Mouse (Mus musculus) CH12.LX (cell line): ENCODE results near the gene 4930469K13Rik. TPM values are rescaled to one million over a fixed set of nuclear protein-coding genes. Genes with fewer than 3 reads are reported as not detected.

Source experiments
- DNase-seq: peaks from one replicate; pipeline ENCODE4 v3.0.0-alpha.2; 2013; ENCODE audit errors: extremely low read depth
- H3K27ac ChIP-seq: 2 replicates; pipeline ENCODE4 v1.5.1; 2012; ENCODE audit warnings: low read depth, mild to moderate bottlenecking, control low read depth, moderate library complexity; ENCODE audit not compliant: insufficient read depth
- H3K27me3 ChIP-seq: replicated peaks from 2 replicates; pipeline ENCODE3; 2012; ENCODE audit warnings: inconsistent platforms
- H3K36me3 ChIP-seq, 2 experiments: replicated peaks in 1 of 2; 2 replicates each; pipeline versions ENCODE3 to v1.6.1; 2012; ENCODE audit warnings: inconsistent platforms in 1 of 2, low read length in 1 of 2, mild to moderate bottlenecking in 1 of 2, mixed read lengths in 1 of 2, moderate library complexity in 1 of 2; ENCODE audit not compliant: control insufficient read depth in 1 of 2, insufficient read depth in 1 of 2
- H3K4me1 ChIP-seq, 2 experiments: 2 replicates each; pipeline ENCODE4 v1.6.1; 2012; ENCODE audit warnings: inconsistent platforms in 1 of 2, moderate library complexity in 1 of 2; ENCODE audit not compliant: insufficient read depth in 2 of 2, control insufficient read depth in 1 of 2
- H3K4me2 ChIP-seq: 2 replicates; pipeline ENCODE4 v1.6.1; 2012; ENCODE audit warnings: low read depth, mild to moderate bottlenecking, control low read depth; ENCODE audit not compliant: poor library complexity, insufficient read depth, severe bottlenecking
- H3K4me3 ChIP-seq, 3 experiments: fragments of 150-350 bp in 1 of 3; sonication (generic) in 1 of 3; replicated peaks in 1 of 3; 2 replicates each; pipeline versions ENCODE3 to v1.5.1; 2011 to 2012; ENCODE audit warnings: low read depth in 2 of 3, low read length in 2 of 3, mild to moderate bottlenecking in 2 of 3, moderate library complexity in 2 of 3, control low read depth in 1 of 3, improper control_type of control experiment in 1 of 3, inconsistent platforms in 1 of 3, mixed read lengths in 1 of 3; ENCODE audit not compliant: poor library complexity in 1 of 3
- H3K79me2 ChIP-seq: replicated peaks from 2 replicates; pipeline ENCODE4 v1.6.1; 2012; ENCODE audit warnings: mild to moderate bottlenecking, moderate library complexity; ENCODE audit not compliant: control insufficient read depth, poor library complexity, insufficient read depth, severe bottlenecking; ENCODE audit errors: extremely low read depth
- H3K9ac ChIP-seq: 2 replicates; pipeline ENCODE4 v1.6.1; 2012; ENCODE audit warnings: low read depth, mild to moderate bottlenecking, control low read depth, moderate library complexity; ENCODE audit not compliant: insufficient read depth
- H3K9me3 ChIP-seq: replicated peaks from 2 replicates; pipeline ENCODE3; 2012; ENCODE audit warnings: low read length, inconsistent platforms, mixed read lengths
- CHD2 ChIP-seq: IDR thresholded peaks from 2 replicates; pipeline ENCODE4 v1.6.1; 2011; ENCODE audit warnings: low read length, improper control_type of control experiment
- CTCF ChIP-seq, 2 experiments: IDR thresholded peaks in 1 of 2; conservative IDR thresholded peaks in 1 of 2; 2 replicates each; pipeline ENCODE4 v1.5.1; 2011 to 2012; ENCODE audit warnings: low read depth in 2 of 2, low read length in 2 of 2, improper control_type of control experiment in 1 of 2, inconsistent platforms in 1 of 2, mild to moderate bottlenecking in 1 of 2, moderate library complexity in 1 of 2
- ETS1 ChIP-seq: conservative IDR thresholded peaks from 2 replicates; pipeline ENCODE4 v1.6.1; 2012; ENCODE audit warnings: low read depth, mild to moderate bottlenecking, inconsistent platforms, low read length, improper control_type of control experiment, moderate library complexity
- GABPA ChIP-seq: IDR thresholded peaks from 2 replicates; pipeline ENCODE4 v1.6.1; 2012; ENCODE audit warnings: low read depth, low read length, improper control_type of control experiment, inconsistent platforms; ENCODE audit not compliant: insufficient replicate concordance
- HCFC1 ChIP-seq: IDR thresholded peaks from 2 replicates; pipeline ENCODE4 v1.6.1; 2012; ENCODE audit warnings: low read depth, mild to moderate bottlenecking, inconsistent platforms, low read length, improper control_type of control experiment
- MAFK ChIP-seq: IDR thresholded peaks from 2 replicates; pipeline ENCODE4 v1.6.1; 2011; ENCODE audit warnings: low read length, improper control_type of control experiment; ENCODE audit not compliant: insufficient replicate concordance
- MAX ChIP-seq: IDR thresholded peaks from 2 replicates; pipeline ENCODE4 v1.6.1; 2011; ENCODE audit warnings: low read length, improper control_type of control experiment
- MEF2A ChIP-seq: IDR thresholded peaks from 2 replicates; pipeline ENCODE4 v1.6.1; 2014; ENCODE audit warnings: low read depth, mild to moderate bottlenecking, inconsistent platforms, low read length, improper control_type of control experiment, borderline replicate concordance
- MXI1 ChIP-seq: IDR thresholded peaks from 2 replicates; pipeline ENCODE4 v1.6.1; 2011; ENCODE audit warnings: mild to moderate bottlenecking, low read depth, low read length, improper control_type of control experiment
- MYC ChIP-seq: IDR thresholded peaks from 2 replicates; pipeline ENCODE4 v1.6.1; 2011; ENCODE audit warnings: low read depth, mild to moderate bottlenecking, improper control_type of control experiment, low read length
- NELFE ChIP-seq: IDR thresholded peaks from 2 replicates; pipeline ENCODE4 v1.6.1; 2011; ENCODE audit warnings: low read depth, low read length, improper control_type of control experiment
- NRF1 ChIP-seq: IDR thresholded peaks from 2 replicates; pipeline ENCODE4 v1.6.1; 2014; ENCODE audit warnings: low read depth, mild to moderate bottlenecking, inconsistent platforms, low read length, improper control_type of control experiment, moderate library complexity
- POLR2A ChIP-seq: IDR thresholded peaks from 2 replicates; pipeline ENCODE4 v1.6.1; 2011; ENCODE audit warnings: low read depth, mild to moderate bottlenecking, improper control_type of control experiment, low read length
- RCOR1 ChIP-seq: conservative IDR thresholded peaks from 2 replicates; pipeline ENCODE4 v1.6.1; 2012; ENCODE audit warnings: low read depth, mild to moderate bottlenecking, inconsistent platforms, low read length, improper control_type of control experiment
- SMC3 ChIP-seq: IDR thresholded peaks from 2 replicates; pipeline ENCODE4 v1.6.1; 2011; ENCODE audit warnings: low read depth, low read length, improper control_type of control experiment
- USF1 ChIP-seq: IDR thresholded peaks from 2 replicates; pipeline ENCODE4 v1.6.1; 2014; ENCODE audit warnings: low read depth, mild to moderate bottlenecking, inconsistent platforms, low read length, improper control_type of control experiment
- USF2 ChIP-seq: conservative IDR thresholded peaks from 2 replicates; pipeline ENCODE4 v1.6.1; 2011; ENCODE audit warnings: low read depth, low read length, improper control_type of control experiment
- ZC3H11A ChIP-seq: IDR thresholded peaks from 2 replicates; pipeline ENCODE4 v1.6.1; 2012; ENCODE audit warnings: low read depth, mild to moderate bottlenecking, inconsistent platforms, low read length, improper control_type of control experiment
- ZKSCAN1 ChIP-seq: IDR thresholded peaks from 2 replicates; pipeline ENCODE4 v1.6.1; 2012; ENCODE audit warnings: low read depth, inconsistent platforms, low read length, improper control_type of control experiment, borderline replicate concordance
- dilution Hi-C: fragments of 300-500 bp; cut with MboI; formaldehyde crosslinking; loops from 2 replicates; pipeline ENCODE4 v1.14.3; 2020; ENCODE audit warnings: low sequenced_read_pairs; ENCODE audit not compliant: extremely low pct_unique_long_range_greater_than_20kb, extremely low pct_ligation_motif_present
- in situ Hi-C: fragments of 300-500 bp; cut with MboI; formaldehyde crosslinking; loops from 3 replicates; pipeline ENCODE4 v1.14.3; 2019; ENCODE audit warnings: low sequenced_read_pairs, low pct_ligation_motif_present, low pct_unique_long_range_greater_than_20kb, mixed read lengths
- polyA plus RNA-seq: library from polyadenylated mRNA; unstranded; fragments of >175 nt; gene quantifications from 2 replicates; pipeline ENCODE4 v1.2.1, GENCODE M21; 2012; ENCODE audit warnings: low read depth; ENCODE audit not compliant: insufficient read length
- total RNA-seq, 2 experiments: library from RNA; depleted of rRNA; stranded (reverse); fragments of 300-350 nt in 1 of 2; fragments of >200 nt in 1 of 2; gene quantifications; 2 replicates each; pipeline ENCODE4 v1.2.3; 2012 to 2014

Gene 4930469K13Rik
- total and polyA plus RNA-seq, 3 experiments: not detected

DNA sequence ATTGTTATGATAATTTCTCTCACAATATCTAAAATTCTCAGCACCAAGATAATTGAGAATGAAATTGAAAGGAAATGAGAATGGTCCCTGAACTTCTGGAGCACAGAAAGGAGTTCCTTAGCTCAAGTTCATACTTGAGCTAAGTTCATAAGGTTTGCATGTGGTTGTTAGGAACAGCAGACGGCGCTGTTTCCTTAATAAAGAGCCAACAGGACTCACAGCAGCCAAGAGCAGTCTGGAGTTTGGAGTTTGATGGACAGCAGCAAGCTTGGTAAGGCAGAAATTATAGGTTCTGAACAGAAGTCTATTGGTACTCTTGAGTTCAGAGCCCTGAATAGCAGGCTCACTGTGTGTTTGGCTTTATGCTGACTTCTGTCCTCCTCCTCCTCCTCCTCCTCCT is 24.8 kb upstream of the 4930469K13Rik start:
- Histone ChIP-seq H3K4me2 (no peak overlapping the region), H3K4me3 (no peak overlapping the region), H3K4me1 (no peaks in the 10 kb centered on the region), H3K9ac (no peak overlapping the region), H3K27me3 (peaks cover 11% of the 10 kb centered on the region), H3K36me3 (no peaks in the 10 kb centered on the region), H3K9me3 (no peaks in the 10 kb centered on the region), H3K79me2 (no peaks in the 10 kb centered on the region), H3K27ac (no peak overlapping the region)
- DNase-seq: peak; percentile 83
- dilution Hi-C loops: no loop called here
- in situ Hi-C loops: no loop called here
- TF ChIP-seq SMC3 (peak; percentile 98), CTCF (conservative IDR thresholded peaks at IDR 0.05 in 1 of 2, IDR thresholded peaks at IDR 0.05 in 1 of 2; ENCODE audit: low read depth in 2 of 2, low read length in 2 of 2) (peak; percentile 85 to 98), MAFK (no peak), GABPA (no peak), MYC (peak; percentile 74; the same call in 1 of the 2 replicates), NELFE (peak; percentile 50; the same call in 1 of the 2 replicates), ZC3H11A (peak; percentile 86), MEF2A (no peak)

DNA sequence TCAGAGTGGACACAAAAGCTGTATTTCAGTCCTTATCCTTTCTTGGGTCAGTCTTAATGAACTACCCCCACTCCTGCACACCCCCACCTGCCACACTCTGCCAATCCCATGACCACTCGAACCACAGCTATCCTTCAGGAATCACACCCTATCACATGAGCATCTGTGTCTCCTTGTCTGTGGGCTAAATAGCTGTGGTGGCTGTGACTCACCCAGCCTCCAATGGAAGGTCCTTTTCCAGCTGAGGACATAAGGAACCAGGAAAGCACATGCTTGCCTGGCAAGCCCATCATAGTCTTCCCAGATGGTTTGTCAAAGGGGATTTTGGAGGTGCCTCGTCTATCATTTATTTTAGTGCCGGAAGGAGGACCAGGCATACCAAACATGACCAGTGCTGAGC is 20.0 kb upstream of the 4930469K13Rik start:
- no peaks in the 10 kb centered on the region for H3K36me3 ChIP-seq
- H3K9ac ChIP-seq: no peak overlapping the region
- TF ChIP-seq USF1: no peak
- TF ChIP-seq MYC: no peak
- TF ChIP-seq USF2: no peak
- TF ChIP-seq ETS1: no peak
- TF ChIP-seq MXI1: no peak
- no peak for TF ChIP-seq HCFC1
- TF ChIP-seq MAX: no peak
- TF ChIP-seq ZKSCAN1: no peak
- no peak for TF ChIP-seq POLR2A
- no peak for TF ChIP-seq CTCF (conservative IDR thresholded peaks at IDR 0.05 in 1 of 2, IDR thresholded peaks at IDR 0.05 in 1 of 2; ENCODE audit: low read depth in 2 of 2, low read length in 2 of 2)
- TF ChIP-seq NRF1: no peak
- TF ChIP-seq CHD2: no peak
- TF ChIP-seq RCOR1: no peak
- H3K27ac ChIP-seq: no peak overlapping the region
- H3K27me3 ChIP-seq: no peaks in the 10 kb centered on the region
- H3K79me2 ChIP-seq: no peaks in the 10 kb centered on the region
- no peak overlapping the region for H3K4me2 ChIP-seq
- dilution Hi-C loops: no loop called here
- H3K9me3 ChIP-seq: no peaks in the 10 kb centered on the region
- no peak overlapping the region for H3K4me3 ChIP-seq
- in situ Hi-C loops: no loop called here
- DNase-seq: no peak
- H3K4me1 ChIP-seq: peaks cover 0 to 6% of the 10 kb centered on the region in 2 experiments; a peak in 2 of 4 replicates
